26 mouse cellular contexts compared by ENCODE assay signal in genomic region chr19:17717066-17717465, GRCm38 (mm10).
DNase-seq lines count a peak whose midpoint lies in the region; ATAC-seq and TF ChIP-seq lines count a peak whose summit lies in the region.
"Had no signal": no experiment of that assay in that cellular context is flagged by ENCODE, and none has a peak within 500 bp of the region (broad histone marks: within the 10 kb centered on the region; RNA-seq: fewer than 3 reads in every experiment).

No protein-coding gene starts in this region.

- intact Hi-C loops in left cerebral cortex, postnatal 14 days (cut with DNase I) = no loop called here

- no peak for DNase-seq in frontal cortex, postnatal 25 days (ENCODE audit: low spot score in 2 of 2)
- DNase-seq in layer of hippocampus, adult 2 months (ENCODE audit: low spot score in 2 of 2) = peak; percentile 10 to 24
- no peak for DNase-seq in layer of hippocampus, postnatal 10 days (ENCODE audit: low spot score in 2 of 2)
- peak; percentile 50 for DNase-seq in forelimb bud, embryonic 11.5 days (ENCODE audit: low read depth, low spot score)
- peak; percentile 63 for DNase-seq in limb, embryonic 11.5 days (ENCODE audit: low spot score)
- DNase-seq in left cerebral cortex, postnatal 14 days (ENCODE audit: low spot score in 2 of 2) = no peak
- DNase-seq: adrenal gland, postnatal 25 days; cerebellum, adult 9-11 months; forebrain, postnatal 0 days; heart, postnatal 36 days; kidney, adult 18-20 months; lung, postnatal 4 days; midbrain, embryonic 14.5 days; thymus, adult 2 months; thymus, postnatal 4 days had no signal

- H3K4me2 ChIP-seq in limb, embryonic 11.5 days (ENCODE audit: low read depth, severe bottlenecking) = no peak overlapping the region
- H3K4me2 ChIP-seq in forebrain, embryonic 13.5 days = no peak overlapping the region
- H3K4me2 ChIP-seq: heart, embryonic 15.5 days; hindbrain, embryonic 13.5 days; limb, embryonic 15.5 days; liver, embryonic 15.5 days; neural tube, embryonic 12.5 days; stomach, embryonic 15.5 days had no signal

- no peak for TF ChIP-seq CTCF in layer of hippocampus, adult 2 months (conservative IDR thresholded peaks at IDR 0.05)

- H3K27me3 ChIP-seq in limb, embryonic 11.5 days (ENCODE audit: control insufficient read depth, insufficient read depth, low read length) = no peaks in the 10 kb centered on the region
- H3K27me3 ChIP-seq in forebrain, embryonic 13.5 days = no peaks in the 10 kb centered on the region
- H3K27me3 ChIP-seq: heart, embryonic 15.5 days; hindbrain, embryonic 13.5 days; limb, embryonic 15.5 days; liver, embryonic 15.5 days; neural tube, embryonic 12.5 days; stomach, embryonic 15.5 days had no signal

- H3K9me3 ChIP-seq in limb, embryonic 11.5 days (ENCODE audit: control insufficient read depth, low read length) = no peaks in the 10 kb centered on the region
- H3K9me3 ChIP-seq in forebrain, embryonic 13.5 days (replicated peaks) = no peaks in the 10 kb centered on the region
- H3K9me3 ChIP-seq: forebrain, embryonic 10.5 days; heart, embryonic 15.5 days; hindbrain, embryonic 13.5 days; limb, embryonic 15.5 days; liver, embryonic 15.5 days; neural tube, embryonic 12.5 days; stomach, embryonic 15.5 days had no signal

- H3K4me1 ChIP-seq in limb, embryonic 11.5 days (ENCODE audit: control insufficient read depth, insufficient read depth, low read length) = peaks cover 2% of the 10 kb centered on the region; the same call in 1 of the 2 replicates
- H3K4me1 ChIP-seq in forebrain, embryonic 13.5 days = no peaks in the 10 kb centered on the region
- H3K4me1 ChIP-seq: forebrain, embryonic 10.5 days; hindbrain, embryonic 13.5 days; limb, embryonic 15.5 days; liver, embryonic 15.5 days; neural tube, embryonic 12.5 days; stomach, embryonic 15.5 days had no signal

- no peak overlapping the region; the same call in 1 of the 2 replicates for H3K27ac ChIP-seq in layer of hippocampus, adult 2 months
- no peak overlapping the region for H3K27ac ChIP-seq in limb, embryonic 11.5 days (replicated peaks; ENCODE audit: low read depth, low read length)
- no peak overlapping the region for H3K27ac ChIP-seq in forebrain, embryonic 13.5 days
- H3K27ac ChIP-seq: forebrain, embryonic 10.5 days; heart, embryonic 15.5 days; hindbrain, embryonic 13.5 days; limb, embryonic 15.5 days; liver, embryonic 15.5 days; neural tube, embryonic 12.5 days; stomach, embryonic 15.5 days had no signal

- no peaks in the 10 kb centered on the region for H3K36me3 ChIP-seq in limb, embryonic 11.5 days (ENCODE audit: control insufficient read depth, insufficient read depth, low read length)
- H3K36me3 ChIP-seq in forebrain, embryonic 13.5 days (ENCODE audit: poor library complexity, severe bottlenecking) = no peaks in the 10 kb centered on the region
- H3K36me3 ChIP-seq: forebrain, embryonic 10.5 days; heart, embryonic 15.5 days; hindbrain, embryonic 13.5 days; limb, embryonic 15.5 days; liver, embryonic 15.5 days; neural tube, embryonic 12.5 days; stomach, embryonic 15.5 days had no signal

- H3K4me3 ChIP-seq in layer of hippocampus, adult 2 months = no peak overlapping the region
- H3K4me3 ChIP-seq in limb, embryonic 11.5 days (ENCODE audit: low read depth, low read length) = no peak overlapping the region
- no peak overlapping the region for H3K4me3 ChIP-seq in forebrain, embryonic 13.5 days
- H3K4me3 ChIP-seq: forebrain, embryonic 10.5 days; heart, embryonic 15.5 days; hindbrain, embryonic 13.5 days; limb, embryonic 15.5 days; liver, embryonic 15.5 days; neural tube, embryonic 12.5 days; stomach, embryonic 15.5 days had no signal

- no peak overlapping the region for H3K9ac ChIP-seq in limb, embryonic 11.5 days (ENCODE audit: low read length)
- H3K9ac ChIP-seq in forebrain, embryonic 13.5 days = no peak overlapping the region
- H3K9ac ChIP-seq: forebrain, postnatal 0 days; heart, embryonic 15.5 days; hindbrain, embryonic 13.5 days; limb, embryonic 15.5 days; liver, embryonic 15.5 days; neural tube, embryonic 12.5 days; stomach, embryonic 15.5 days had no signal

- WGBS in limb, embryonic 11.5 days = 21% methylated on average over 10 of the region's 10 CpGs
- WGBS in forebrain, embryonic 13.5 days = 91% methylated on average over 10 of the region's 10 CpGs

- peak; percentile 50 for ATAC-seq in frontal cortex, adult (ENCODE audit: low TSS enrichment)
- no peak for ATAC-seq in limb, embryonic 11.5 days (ENCODE audit: insufficient number of reproducible peaks, low FRiP score, low TSS enrichment, low read depth)
- ATAC-seq in forebrain, embryonic 13.5 days = no peak
- ATAC-seq: CD4-positive, CD25-positive, alpha-beta regulatory T cell, adult 4 months; forebrain, postnatal 0 days; inflammation-experienced regulatory T-cells, adult 6 months had no signal

Comparison
In these comparisons a context has a peak if more than half of its experiments do, and no peak if none do; other contexts are left out.
1. DNase-seq: peak in layer of hippocampus, adult 2 months (2 of 2), forelimb bud, embryonic 11.5 days (single experiment) and limb, embryonic 11.5 days (single experiment); none in frontal cortex, postnatal 25 days (0 of 2), layer of hippocampus, postnatal 10 days (0 of 2) and left cerebral cortex, postnatal 14 days (0 of 2).